Mouse (Mus musculus) forebrain, postnatal 0 days (tissue): Measurements from ENCODE around the gene Ccdc188. TPM values are rescaled to one million over a fixed set of nuclear protein-coding genes. Genes with fewer than 3 reads are reported as not detected.
A peak's percentile ranks its signal among the peaks of the same experiment; 100 is the strongest.

Experiments used
- ATAC-seq: fragments of 200-750 bp; cut with Nextera tagmentation; 2 replicates; pipeline ENCODE4 v1.8.0; 2017; ENCODE audit warnings: mild to moderate bottlenecking, moderate library complexity
- DNase-seq: peaks from one replicate; pipeline ENCODE4 v3.0.0-alpha.2; 2015
- H3K27ac ChIP-seq: fragments of 300-500 bp; sonication (generic); 2 replicates; pipeline ENCODE4 v1.5.1; 2014; ENCODE audit warnings: low read depth, mild to moderate bottlenecking, antibody characterized with exemption, low read length, moderate library complexity, mixed read lengths
- H3K27me3 ChIP-seq: fragments of 300-500 bp; sonication (generic); 2 replicates; pipeline ENCODE4 v1.6.1; 2014; ENCODE audit warnings: mild to moderate bottlenecking, low read length, mixed read lengths; ENCODE audit not compliant: insufficient read depth
- H3K36me3 ChIP-seq: fragments of 300-500 bp; sonication (generic); 2 replicates; pipeline ENCODE4 v1.6.1; 2014; ENCODE audit warnings: mild to moderate bottlenecking, moderate library complexity; ENCODE audit not compliant: insufficient read depth
- H3K4me1 ChIP-seq: fragments of 300-500 bp; sonication (generic); 2 replicates; pipeline ENCODE4 v1.6.1; 2014; ENCODE audit warnings: antibody characterized with exemption; ENCODE audit not compliant: insufficient read depth
- H3K4me2 ChIP-seq: fragments of 300-500 bp; sonication (generic); 2 replicates; pipeline ENCODE4 v1.6.1; 2014; ENCODE audit warnings: low read depth, mild to moderate bottlenecking, moderate library complexity
- H3K4me3 ChIP-seq: fragments of 300-500 bp; sonication (generic); 2 replicates; pipeline ENCODE4 v1.5.1; 2014; ENCODE audit warnings: low read depth, low read length, mixed read lengths
- H3K9ac ChIP-seq: fragments of 300-500 bp; sonication (generic); 2 replicates; pipeline ENCODE4 v1.6.1; 2014; ENCODE audit warnings: mild to moderate bottlenecking
- H3K9me3 ChIP-seq: fragments of 300-500 bp; sonication (generic); 2 replicates; pipeline ENCODE4 v1.6.1; 2016; ENCODE audit warnings: low read length
- CTCF ChIP-seq: sonication (generic); IDR thresholded peaks from 2 replicates; pipeline ENCODE4 v1.5.1; 2016; ENCODE audit warnings: antibody characterized with exemption, control low read depth, low read depth
- WGBS: fragments of 180-500 bp; shearing (Covaris S2); extraction: QIAGEN DNeasy Blood & Tissue Kit; methylation state at CpG from one replicate; pipeline ENCODE4 v1.1.7; 2014; 5-methylcytosine and 5-hydroxymethylcytosine counted together
- polyA plus RNA-seq: library from polyadenylated mRNA; unstranded; fragments of >200 nt; fragmentation: Nextera tagmentation; extraction: Ambion mirVana; gene quantifications from 2 replicates; pipeline ENCODE4 v1.2.1, GENCODE M21; 2015
- total RNA-seq: library from RNA; depleted of rRNA; stranded (reverse); fragments of >200 nt; gene quantifications from 2 replicates; pipeline ENCODE4 v1.2.3, GENCODE M21; 2014

The Ccdc188 gene
- total and polyA plus RNA-seq, 2 experiments from 2014 or later = 0.11 TPM; not detected in 1

- WGBS = 73% methylated on average over 4 of the region's 4 CpGs
- Histone ChIP-seq H3K27ac (no peak overlapping the region), H3K36me3 (no peaks in the 10 kb centered on the region), H3K4me2 (no peak overlapping the region), H3K4me3 (no peak overlapping the region), H3K9me3 (no peaks in the 10 kb centered on the region), H3K9ac (no peak overlapping the region), H3K27me3 (no peaks in the 10 kb centered on the region), H3K4me1 (no peaks in the 10 kb centered on the region)
- ATAC-seq = no peak
- TF ChIP-seq CTCF = peak; percentile 28
- DNase-seq = no peak
These were observed 40.9 kb upstream of the Ccdc188 start for GRCm38 (mm10) chr16:18176758-18177157.

- no peak overlapping the region for H3K4me3 ChIP-seq
- no peak overlapping the region for H3K9ac ChIP-seq
- TF ChIP-seq CTCF = no peak
- no peaks in the 10 kb centered on the region for H3K9me3 ChIP-seq
- WGBS = 5% methylated on average over 2 of the region's 2 CpGs
- no peak for ATAC-seq
- no peaks in the 10 kb centered on the region for H3K36me3 ChIP-seq
- H3K4me1 ChIP-seq = no peaks in the 10 kb centered on the region
- no peaks in the 10 kb centered on the region for H3K27me3 ChIP-seq
- no peak overlapping the region for H3K27ac ChIP-seq
- H3K4me2 ChIP-seq = no peak overlapping the region
- DNase-seq = no peak
These were observed 38.1 kb upstream of the Ccdc188 start for GRCm38 (mm10) chr16:18179591-18179990.

- H3K27ac ChIP-seq = no peak overlapping the region
- H3K4me3 ChIP-seq = no peak overlapping the region
- ATAC-seq (no peak), DNase-seq (no peak)
- H3K4me2 ChIP-seq = no peak overlapping the region
- no peaks in the 10 kb centered on the region for H3K27me3 ChIP-seq
- no peak for TF ChIP-seq CTCF
- H3K36me3 ChIP-seq = no peaks in the 10 kb centered on the region
- no peaks in the 10 kb centered on the region for H3K9me3 ChIP-seq
- WGBS = 60% methylated on average over 10 of the region's 10 CpGs
- H3K9ac ChIP-seq = no peak overlapping the region
- no peaks in the 10 kb centered on the region for H3K4me1 ChIP-seq
These were observed 36.3 kb upstream of the Ccdc188 start for GRCm38 (mm10) chr16:18181398-18181797.

- DNase-seq (no peak), ATAC-seq (no peak)
- no peak overlapping the region for H3K4me3 ChIP-seq
- no peak overlapping the region for H3K9ac ChIP-seq
- no peaks in the 10 kb centered on the region for H3K4me1 ChIP-seq
- H3K36me3 ChIP-seq = no peaks in the 10 kb centered on the region
- no peak overlapping the region for H3K27ac ChIP-seq
- 81% methylated on average over 8 of the region's 8 CpGs for WGBS
- H3K4me2 ChIP-seq = no peak overlapping the region
- no peaks in the 10 kb centered on the region for H3K27me3 ChIP-seq
- no peaks in the 10 kb centered on the region for H3K9me3 ChIP-seq
- no peak for TF ChIP-seq CTCF
These were observed 34.9 kb upstream of the Ccdc188 start for GRCm38 (mm10) chr16:18182766-18183165.

- H3K36me3 ChIP-seq = no peaks in the 10 kb centered on the region
- H3K27me3 ChIP-seq = no peaks in the 10 kb centered on the region
- WGBS = 89% methylated on average over 8 of the region's 8 CpGs
- H3K9me3 ChIP-seq = no peaks in the 10 kb centered on the region
- H3K4me1 ChIP-seq = no peaks in the 10 kb centered on the region
- no peak overlapping the region for H3K4me3 ChIP-seq
- H3K4me2 ChIP-seq = no peak overlapping the region
- no peak overlapping the region for H3K27ac ChIP-seq
- H3K9ac ChIP-seq = no peak overlapping the region
- ATAC-seq (no peak), DNase-seq (no peak)
- no peak for TF ChIP-seq CTCF
These were observed 31.8 kb upstream of the Ccdc188 start for GRCm38 (mm10) chr16:18185715-18186449.

GRCm38 (mm10) chr16:18186798-18187197, 30.9 kb upstream of the Ccdc188 start:
- 89% methylated on average over 4 of the region's 4 CpGs for WGBS
- Histone ChIP-seq H3K4me1 (no peaks in the 10 kb centered on the region), H3K4me2 (no peak overlapping the region), H3K4me3 (no peak overlapping the region), H3K9me3 (no peaks in the 10 kb centered on the region), H3K36me3 (no peaks in the 10 kb centered on the region), H3K9ac (no peak overlapping the region), H3K27me3 (no peaks in the 10 kb centered on the region), H3K27ac (no peak overlapping the region)
- ATAC-seq (no peak), DNase-seq (no peak)
- TF ChIP-seq CTCF = no peak

GRCm38 (mm10) chr16:18187221-18187620, 30.5 kb upstream of the Ccdc188 start:
- no peaks in the 10 kb centered on the region for H3K4me1 ChIP-seq
- no peaks in the 10 kb centered on the region for H3K9me3 ChIP-seq
- H3K36me3 ChIP-seq = no peaks in the 10 kb centered on the region
- no peak overlapping the region for H3K4me2 ChIP-seq
- DNase-seq = no peak
- 91% methylated on average over 3 of the region's 3 CpGs for WGBS
- no peak for ATAC-seq
- no peak for TF ChIP-seq CTCF
- no peak overlapping the region for H3K4me3 ChIP-seq
- H3K9ac ChIP-seq = no peak overlapping the region
- H3K27me3 ChIP-seq = no peaks in the 10 kb centered on the region
- no peak overlapping the region for H3K27ac ChIP-seq
